Mouse (Mus musculus): ENCODE measurements at regions not wholly inside any gene's neighbourhood (a gene's known extent, or its start where the extent isn't known, plus 50 kb on each side); places are given as distances from the start of the nearest gene placed in this dataset.
A peak's percentile ranks its signal among the peaks of the same experiment; 100 is the strongest.

GRCm38 (mm10) chr4:56456788-56457187, 283.1 kb upstream of the Gm26657 start:
- no peaks in the 10 kb centered on the region for H3K4me1 ChIP-seq (ENCODE audit: control insufficient read depth, insufficient read depth, insufficient read length, low read length)
- H3K4me3 ChIP-seq (ENCODE audit: insufficient read depth, low read depth, low read length) = no peak overlapping the region
- H3K27ac ChIP-seq (replicated peaks; ENCODE audit: low read depth, low read length) = no peak overlapping the region

GRCm38 (mm10) chr4:56421575-56421974, 318.3 kb upstream of the Gm26657 start:
- H3K4me1 ChIP-seq (ENCODE audit: control insufficient read depth, insufficient read depth, insufficient read length, low read length) = no peaks in the 10 kb centered on the region
- no peak overlapping the region for H3K4me3 ChIP-seq (ENCODE audit: insufficient read depth, low read depth, low read length)
- H3K27ac ChIP-seq (replicated peaks; ENCODE audit: low read depth, low read length) = no peak overlapping the region

GRCm38 (mm10) chr4:56419122-56419913, 320.6 kb upstream of the Gm26657 start:
- Histone ChIP-seq H3K4me1 (ENCODE audit: control insufficient read depth, insufficient read depth, insufficient read length, low read length) (no peaks in the 10 kb centered on the region), H3K27ac (replicated peaks; ENCODE audit: low read depth, low read length) (no peak overlapping the region), H3K4me3 (ENCODE audit: insufficient read depth, low read depth, low read length) (no peak overlapping the region)

GRCm38 (mm10) chr4:56411024-56411636, 328.7 kb upstream of the Gm26657 start:
- Histone ChIP-seq H3K27ac (replicated peaks; ENCODE audit: low read depth, low read length) (no peak overlapping the region), H3K4me3 (ENCODE audit: insufficient read depth, low read depth, low read length) (no peak overlapping the region), H3K4me1 (ENCODE audit: control insufficient read depth, insufficient read depth, insufficient read length, low read length) (no peaks in the 10 kb centered on the region)

GRCm38 (mm10) chr4:56393793-56394192, 346.1 kb upstream of the Gm26657 start:
- Histone ChIP-seq H3K4me1 (ENCODE audit: control insufficient read depth, insufficient read depth, insufficient read length, low read length) (no peaks in the 10 kb centered on the region), H3K27ac (replicated peaks; ENCODE audit: low read depth, low read length) (no peak overlapping the region), H3K4me3 (ENCODE audit: insufficient read depth, low read depth, low read length) (no peak overlapping the region)

GRCm38 (mm10) chr4:56387051-56387450, 352.8 kb upstream of the Gm26657 start:
- H3K4me3 ChIP-seq (ENCODE audit: insufficient read depth, low read depth, low read length) = no peak overlapping the region
- no peak overlapping the region for H3K27ac ChIP-seq (replicated peaks; ENCODE audit: low read depth, low read length)
- no peaks in the 10 kb centered on the region for H3K4me1 ChIP-seq (ENCODE audit: control insufficient read depth, insufficient read depth, insufficient read length, low read length)

GRCm38 (mm10) chr4:56375745-56376144, 364.1 kb upstream of the Gm26657 start:
- Histone ChIP-seq H3K4me1 (ENCODE audit: control insufficient read depth, insufficient read depth, insufficient read length, low read length) (no peaks in the 10 kb centered on the region), H3K27ac (replicated peaks; ENCODE audit: low read depth, low read length) (no peak overlapping the region), H3K4me3 (ENCODE audit: insufficient read depth, low read depth, low read length) (no peak overlapping the region)

- Histone ChIP-seq H3K4me3 (ENCODE audit: insufficient read depth, low read depth, low read length) (no peak overlapping the region), H3K4me1 (ENCODE audit: control insufficient read depth, insufficient read depth, insufficient read length, low read length) (no peaks in the 10 kb centered on the region), H3K27ac (replicated peaks; ENCODE audit: low read depth, low read length) (no peak overlapping the region)
Measured at GRCm38 (mm10) chr4:56374466-56374865, 365.4 kb upstream of the Gm26657 start.

- Histone ChIP-seq H3K27ac (replicated peaks; ENCODE audit: low read depth, low read length) (no peak overlapping the region), H3K4me3 (ENCODE audit: insufficient read depth, low read depth, low read length) (no peak overlapping the region), H3K4me1 (ENCODE audit: control insufficient read depth, insufficient read depth, insufficient read length, low read length) (no peaks in the 10 kb centered on the region)
Measured at GRCm38 (mm10) chr4:56373746-56374145, 366.1 kb upstream of the Gm26657 start.

- no peak overlapping the region for H3K4me3 ChIP-seq (ENCODE audit: insufficient read depth, low read depth, low read length)
- no peak overlapping the region for H3K27ac ChIP-seq (replicated peaks; ENCODE audit: low read depth, low read length)
- H3K4me1 ChIP-seq (ENCODE audit: control insufficient read depth, insufficient read depth, insufficient read length, low read length) = no peaks in the 10 kb centered on the region
Measured at GRCm38 (mm10) chr4:56373167-56373566, 366.7 kb upstream of the Gm26657 start.

GRCm38 (mm10) chr4:56372711-56373110, 367.2 kb upstream of the Gm26657 start:
- H3K27ac ChIP-seq (replicated peaks; ENCODE audit: low read depth, low read length) = no peak overlapping the region
- no peaks in the 10 kb centered on the region for H3K4me1 ChIP-seq (ENCODE audit: control insufficient read depth, insufficient read depth, insufficient read length, low read length)
- H3K4me3 ChIP-seq (ENCODE audit: insufficient read depth, low read depth, low read length) = no peak overlapping the region

- Histone ChIP-seq H3K4me1 (ENCODE audit: control insufficient read depth, insufficient read depth, insufficient read length, low read length) (no peaks in the 10 kb centered on the region), H3K27ac (replicated peaks; ENCODE audit: low read depth, low read length) (no peak overlapping the region), H3K4me3 (ENCODE audit: insufficient read depth, low read depth, low read length) (no peak overlapping the region)
Measured at GRCm38 (mm10) chr4:56364594-56364993, 375.3 kb upstream of the Gm26657 start.

- H3K4me3 ChIP-seq (ENCODE audit: insufficient read depth, low read depth, low read length) = no peak overlapping the region
- H3K27ac ChIP-seq (replicated peaks; ENCODE audit: low read depth, low read length) = no peak overlapping the region
- no peaks in the 10 kb centered on the region for H3K4me1 ChIP-seq (ENCODE audit: control insufficient read depth, insufficient read depth, insufficient read length, low read length)
Measured at GRCm38 (mm10) chr4:56362121-56362520, 377.7 kb upstream of the Gm26657 start.

GRCm38 (mm10) chr4:56349216-56349615, 390.7 kb upstream of the Gm26657 start:
- Histone ChIP-seq H3K4me1 (ENCODE audit: control insufficient read depth, insufficient read depth, insufficient read length, low read length) (no peaks in the 10 kb centered on the region), H3K4me3 (ENCODE audit: insufficient read depth, low read depth, low read length) (no peak overlapping the region), H3K27ac (replicated peaks; ENCODE audit: low read depth, low read length) (no peak overlapping the region)

- Histone ChIP-seq H3K4me1 (ENCODE audit: control insufficient read depth, insufficient read depth, insufficient read length, low read length) (no peaks in the 10 kb centered on the region), H3K27ac (replicated peaks; ENCODE audit: low read depth, low read length) (no peak overlapping the region), H3K4me3 (ENCODE audit: insufficient read depth, low read depth, low read length) (no peak overlapping the region)
Measured at GRCm38 (mm10) chr4:56325156-56325555, 414.7 kb upstream of the Gm26657 start.

GRCm38 (mm10) chr4:56319134-56319533, 420.7 kb upstream of the Gm26657 start:
- Histone ChIP-seq H3K4me1 (ENCODE audit: control insufficient read depth, insufficient read depth, insufficient read length, low read length) (peaks cover 5% of the 10 kb centered on the region; the same call in 1 of the 2 replicates), H3K4me3 (ENCODE audit: insufficient read depth, low read depth, low read length) (no peak overlapping the region), H3K27ac (replicated peaks; ENCODE audit: low read depth, low read length) (peak overlapping the region; percentile 78)
